Mouse (Mus musculus): ENCODE results near the gene Mul1. TPM values are rescaled to one million over a fixed set of nuclear protein-coding genes. Genes with fewer than 3 reads are reported as not detected.

Mul1 gene
- total and polyA plus RNA-seq, 2 experiments from 2014 or later = 21.6 to 36.2 TPM

GRCm38 (mm10) chr4:138404806-138405205 is 29.7 kb upstream of the Mul1 start:
- Histone ChIP-seq H3K9ac (replicated peaks; ENCODE audit: low read length) (no peak overlapping the region), H3K9me3 (ENCODE audit: low read length) (no peaks in the 10 kb centered on the region), H3K36me3 (ENCODE audit: insufficient read depth, low read length) (no peaks in the 10 kb centered on the region), H3K4me3 (ENCODE audit: low read length) (no peak overlapping the region), H3K27me3 (ENCODE audit: insufficient read depth, low read length) (no peaks in the 10 kb centered on the region), H3K4me2 (ENCODE audit: low read depth, low read length) (no peak overlapping the region), H3K4me1 (ENCODE audit: insufficient read depth, low read length) (no peaks in the 10 kb centered on the region), H3K27ac (no peak overlapping the region)
- WGBS = 3% methylated on average over 2 of the region's 2 CpGs
- DNase-seq (ENCODE audit: low spot score) = no peak
- ATAC-seq = no peak
- TF ChIP-seq CTCF (IDR thresholded peaks at IDR 0.05; ENCODE audit: low read depth) = peak; percentile 56

- DNase-seq (ENCODE audit: low spot score) = no peak
- Histone ChIP-seq H3K27ac (no peak overlapping the region), H3K4me3 (ENCODE audit: low read length) (no peak overlapping the region), H3K4me1 (ENCODE audit: insufficient read depth, low read length) (no peaks in the 10 kb centered on the region), H3K9ac (replicated peaks; ENCODE audit: low read length) (no peak overlapping the region), H3K4me2 (ENCODE audit: low read depth, low read length) (no peak overlapping the region), H3K36me3 (ENCODE audit: insufficient read depth, low read length) (no peaks in the 10 kb centered on the region), H3K27me3 (ENCODE audit: insufficient read depth, low read length) (no peaks in the 10 kb centered on the region), H3K9me3 (ENCODE audit: low read length) (no peaks in the 10 kb centered on the region)
- no peak for TF ChIP-seq CTCF (IDR thresholded peaks at IDR 0.05; ENCODE audit: low read depth)
- WGBS = 87% methylated on average over 11 of the region's 13 CpGs
- no peak for ATAC-seq
These were observed 26.8 kb upstream of the Mul1 start for GRCm38 (mm10) chr4:138407479-138408194.

GRCm38 (mm10) chr4:138411011-138411410 is 23.5 kb upstream of the Mul1 start:
- no peaks in the 10 kb centered on the region for H3K27me3 ChIP-seq (ENCODE audit: insufficient read depth, low read length)
- DNase-seq (ENCODE audit: low spot score) (no peak), ATAC-seq (0 out of 2 replicates have a peak, but pooled peaks have one; percentile 29)
- peaks cover 4% of the 10 kb centered on the region; the same call in 1 of the 2 replicates for H3K4me1 ChIP-seq (ENCODE audit: insufficient read depth, low read length)
- no peak overlapping the region for H3K4me3 ChIP-seq (ENCODE audit: low read length)
- H3K27ac ChIP-seq = no peak overlapping the region
- TF ChIP-seq CTCF (IDR thresholded peaks at IDR 0.05; ENCODE audit: low read depth) = no peak
- H3K36me3 ChIP-seq (ENCODE audit: insufficient read depth, low read length) = no peaks in the 10 kb centered on the region
- no peak overlapping the region for H3K9ac ChIP-seq (replicated peaks; ENCODE audit: low read length)
- WGBS = 19% methylated on average over 5 of the region's 5 CpGs
- H3K4me2 ChIP-seq (ENCODE audit: low read depth, low read length) = no peak overlapping the region
- H3K9me3 ChIP-seq (ENCODE audit: low read length) = no peaks in the 10 kb centered on the region

GRCm38 (mm10) chr4:138411504-138412121 is 22.9 kb upstream of the Mul1 start:
- 57% methylated on average over 7 of the region's 7 CpGs for WGBS
- Histone ChIP-seq H3K9ac (replicated peaks; ENCODE audit: low read length) (no peak overlapping the region), H3K36me3 (ENCODE audit: insufficient read depth, low read length) (no peaks in the 10 kb centered on the region), H3K4me2 (ENCODE audit: low read depth, low read length) (no peak overlapping the region), H3K27me3 (ENCODE audit: insufficient read depth, low read length) (no peaks in the 10 kb centered on the region), H3K4me1 (ENCODE audit: insufficient read depth, low read length) (peaks cover 4% of the 10 kb centered on the region; the same call in 1 of the 2 replicates), H3K9me3 (ENCODE audit: low read length) (no peaks in the 10 kb centered on the region), H3K4me3 (ENCODE audit: low read length) (no peak overlapping the region), H3K27ac (no peak overlapping the region)
- ATAC-seq = no peak
- DNase-seq (ENCODE audit: low spot score) = no peak
- TF ChIP-seq CTCF (IDR thresholded peaks at IDR 0.05; ENCODE audit: low read depth) = no peak

- TF ChIP-seq CTCF (IDR thresholded peaks at IDR 0.05; ENCODE audit: low read depth) = no peak
- H3K27me3 ChIP-seq (ENCODE audit: insufficient read depth, low read length) = no peaks in the 10 kb centered on the region
- peak overlapping the region; percentile 74 for H3K27ac ChIP-seq
- H3K4me3 ChIP-seq (ENCODE audit: low read length) = no peak overlapping the region
- ATAC-seq (peak; percentile 69), DNase-seq (ENCODE audit: low spot score) (peak; percentile 65)
- 26% methylated on average over 6 of the region's 6 CpGs for WGBS
- H3K4me2 ChIP-seq (ENCODE audit: low read depth, low read length) = 0 out of 2 replicates have a peak overlapping the region, but pooled peaks have one; percentile 3
- H3K4me1 ChIP-seq (ENCODE audit: insufficient read depth, low read length) = peaks cover 9% of the 10 kb centered on the region; the same call in 1 of the 2 replicates
- H3K36me3 ChIP-seq (ENCODE audit: insufficient read depth, low read length) = no peaks in the 10 kb centered on the region
- no peaks in the 10 kb centered on the region for H3K9me3 ChIP-seq (ENCODE audit: low read length)
- H3K9ac ChIP-seq (replicated peaks; ENCODE audit: low read length) = 0 out of 2 replicates have a peak overlapping the region, but pooled peaks have one; percentile 17
These were observed 19.7 kb upstream of the Mul1 start for GRCm38 (mm10) chr4:138414725-138415124.

GRCm38 (mm10) chr4:138415991-138416390 is 18.5 kb upstream of the Mul1 start:
- no peak overlapping the region for H3K9ac ChIP-seq (replicated peaks; ENCODE audit: low read length)
- H3K4me2 ChIP-seq (ENCODE audit: low read depth, low read length) = no peak overlapping the region
- no peak overlapping the region for H3K4me3 ChIP-seq (ENCODE audit: low read length)
- H3K27me3 ChIP-seq (ENCODE audit: insufficient read depth, low read length) = no peaks in the 10 kb centered on the region
- H3K27ac ChIP-seq = peak overlapping the region; percentile 74; the same call in 1 of the 2 replicates
- no peak for TF ChIP-seq CTCF (IDR thresholded peaks at IDR 0.05; ENCODE audit: low read depth)
- H3K36me3 ChIP-seq (ENCODE audit: insufficient read depth, low read length) = no peaks in the 10 kb centered on the region
- no peak for DNase-seq (ENCODE audit: low spot score)
- H3K9me3 ChIP-seq (ENCODE audit: low read length) = no peaks in the 10 kb centered on the region
- WGBS = 79% methylated on average over 3 of the region's 3 CpGs
- ATAC-seq = no peak
- H3K4me1 ChIP-seq (ENCODE audit: insufficient read depth, low read length) = peaks cover 9% of the 10 kb centered on the region; the same call in 1 of the 2 replicates

Measured in hindbrain, postnatal 0 days (tissue).